In the genomic region with DNA sequence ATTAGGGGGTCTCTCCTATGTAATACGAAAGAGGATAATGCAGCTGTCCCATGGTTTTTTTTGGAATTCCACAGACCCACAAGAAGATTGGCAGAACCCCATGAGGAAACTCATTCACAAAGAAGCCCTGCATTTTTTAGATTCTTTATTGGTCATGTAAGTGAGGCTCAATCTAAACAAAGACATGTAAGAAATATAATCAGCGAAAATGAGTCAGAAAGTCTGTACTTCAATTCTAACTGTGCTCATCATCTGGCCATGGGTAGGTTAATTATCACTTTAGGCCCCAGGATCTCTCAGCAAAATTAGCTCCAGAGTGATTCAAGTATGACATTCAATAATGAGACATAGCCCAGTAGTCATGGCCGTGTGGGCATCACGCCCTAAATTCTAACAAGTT, we compare ENCODE assay signal across 31 mouse cellular contexts.
DNase-seq lines count a peak whose midpoint lies in the region; ATAC-seq and TF ChIP-seq lines count a peak whose summit lies in the region.
"Had no signal": no experiment of that assay in that cellular context is flagged by ENCODE, and none has a peak within 500 bp of the region (broad histone marks: within the 10 kb centered on the region; RNA-seq: fewer than 3 reads in every experiment).

No protein-coding gene starts in this region.

- CTCF ChIA-PET in Patski (lab: Charles Lee), result no interaction called here

- no peak overlapping the region for H3ac ChIP-seq in C2C12 (ENCODE audit: control insufficient read depth, insufficient read length, low read depth)
- H3ac ChIP-seq in myocyte (ENCODE audit: control insufficient read depth, insufficient read length), result no peak overlapping the region

- no peaks in the 10 kb centered on the region for H3K79me3 ChIP-seq in C2C12 (ENCODE audit: low read depth)

- no peaks in the 10 kb centered on the region for H3K36me3 ChIP-seq in C2C12 (ENCODE audit: control insufficient read depth, insufficient read depth)
- H3K36me3 ChIP-seq in myocyte (ENCODE audit: control insufficient read depth, insufficient read depth), result no peaks in the 10 kb centered on the region
- H3K36me3 ChIP-seq in forebrain, embryonic 14.5 days (ENCODE audit: control insufficient read depth, insufficient read depth, low read length), result no peaks in the 10 kb centered on the region
- H3K36me3 ChIP-seq: embryonic facial prominence, embryonic 12.5 days; embryonic facial prominence, embryonic 15.5 days; forebrain, embryonic 12.5 days; heart, embryonic 10.5 days; heart, embryonic 13.5 days had no signal

- in situ Hi-C loops in Patski (cut with MboI; ENCODE audit: low pct_unique_long_range_greater_than_20kb), result no loop called here

- H3K4me3 ChIP-seq in C2C12 (ENCODE audit: insufficient read depth, poor library complexity, severe bottlenecking) (no peak overlapping the region), myocyte (no peak overlapping the region)
- no peak overlapping the region for H3K4me3 ChIP-seq in forebrain, embryonic 14.5 days (ENCODE audit: low read depth, low read length)
- H3K4me3 ChIP-seq: embryonic facial prominence, embryonic 12.5 days; embryonic facial prominence, embryonic 15.5 days; erythroblast, embryonic 14.5 days; forebrain, embryonic 12.5 days; heart, adult 2 months; heart, embryonic 10.5 days; heart, embryonic 13.5 days had no signal

- H3K27me3 ChIP-seq in C2C12 (ENCODE audit: control insufficient read depth, insufficient read depth, insufficient read length) (no peaks in the 10 kb centered on the region), Patski (no peaks in the 10 kb centered on the region), myocyte (ENCODE audit: control insufficient read depth, insufficient read depth, insufficient read length) (no peaks in the 10 kb centered on the region)
- no peaks in the 10 kb centered on the region for H3K27me3 ChIP-seq in forebrain, embryonic 14.5 days (replicated peaks; ENCODE audit: control insufficient read depth, insufficient read depth, low read length)
- H3K27me3 ChIP-seq: embryonic facial prominence, embryonic 12.5 days; embryonic facial prominence, embryonic 15.5 days; forebrain, embryonic 12.5 days; heart, embryonic 13.5 days had no signal

- H3K9me3 ChIP-seq in forebrain, embryonic 14.5 days (replicated peaks; ENCODE audit: control insufficient read depth, low read length), result no peaks in the 10 kb centered on the region
- H3K9me3 ChIP-seq: embryonic facial prominence, embryonic 12.5 days; embryonic facial prominence, embryonic 15.5 days; forebrain, embryonic 12.5 days; heart, embryonic 10.5 days; heart, embryonic 13.5 days had no signal

- H3K4me2 ChIP-seq in myocyte (ENCODE audit: low read depth), result peak overlapping the region; percentile 40
- H3K4me2 ChIP-seq in forebrain, embryonic 14.5 days (ENCODE audit: low read length), result no peak overlapping the region
- H3K4me2 ChIP-seq: embryonic facial prominence, embryonic 12.5 days; embryonic facial prominence, embryonic 15.5 days; forebrain, embryonic 12.5 days; heart, embryonic 13.5 days; hindbrain, embryonic 14.5 days had no signal

- peak; percentile 65 for ATAC-seq in Patski
- ATAC-seq in forebrain, embryonic 14.5 days, result no peak
- ATAC-seq: CD4-positive, CD25-positive, alpha-beta regulatory T cell, adult 4 months; forebrain, embryonic 16.5 days; hindbrain, postnatal 0 days; inflammation-experienced regulatory T-cells, adult 6 months had no signal

- no peaks in the 10 kb centered on the region for H3K4me1 ChIP-seq in forebrain, embryonic 14.5 days (ENCODE audit: control insufficient read depth, insufficient read depth, low read length)
- H3K4me1 ChIP-seq: embryonic facial prominence, embryonic 12.5 days; embryonic facial prominence, embryonic 15.5 days; forebrain, embryonic 12.5 days; heart, embryonic 10.5 days had no signal

- no peak overlapping the region for H3K27ac ChIP-seq in forebrain, embryonic 14.5 days (ENCODE audit: low read depth, low read length)
- H3K27ac ChIP-seq: embryonic facial prominence, embryonic 12.5 days; embryonic facial prominence, embryonic 15.5 days; forebrain, embryonic 12.5 days; heart, adult 2 months; heart, embryonic 10.5 days; heart, embryonic 13.5 days; hindbrain, embryonic 14.5 days; hindbrain, postnatal 0 days had no signal

- H3K9ac ChIP-seq in forebrain, embryonic 14.5 days (ENCODE audit: low read length), result no peak overlapping the region
- H3K9ac ChIP-seq: embryonic facial prominence, embryonic 12.5 days; embryonic facial prominence, embryonic 15.5 days; forebrain, embryonic 12.5 days; heart, embryonic 13.5 days; hindbrain, embryonic 14.5 days had no signal

- no peak for TF ChIP-seq POLR2A in myocyte (IDR thresholded peaks at IDR 0.05; ENCODE audit: insufficient read length, low read depth)

- no peak for TF ChIP-seq CTCF in C2C12 (IDR thresholded peaks at IDR 0.05; ENCODE audit: control insufficient read depth, insufficient read depth, insufficient read length)
- no peak for TF ChIP-seq CTCF in Patski (IDR thresholded peaks at IDR 0.05)

- POLR2A ChIA-PET in Patski (lab: Charles Lee), result interaction anchor here (0.5 to 0.7 kb wide), 2 partner anchors 383 to 1331 kb away, joined by 3 to 5 read pairs; no protein-coding TSS in a partner anchor

- peak; percentile 14 for DNase-seq in layer of hippocampus, adult 9-11 months
- DNase-seq in layer of hippocampus, adult 18-20 months (ENCODE audit: low spot score in 2 of 2), result no peak
- peak; percentile 39 for DNase-seq in Patski (ENCODE audit: low read depth, low spot score)
- DNase-seq in ovary, postnatal 36 days (ENCODE audit: low spot score), result no peak
- no peak for DNase-seq in forebrain, embryonic 14.5 days (ENCODE audit: low spot score)
- DNase-seq: adrenal gland, postnatal 10 days; adrenal gland, postnatal 36 days; B cell, adult 2 months; cerebellum, adult 11-12 months; cerebellum, adult 8-10 months; cerebellum, postnatal 10 days; cerebellum, postnatal 36 days; embryo, embryonic 11 days; gastrocnemius, postnatal 10 days; gastrocnemius, postnatal 36 days; heart, adult 2 months; heart, postnatal 14 days; heart, postnatal 4 days had no signal

- no peaks in the 10 kb centered on the region for H3K79me2 ChIP-seq in C2C12 (ENCODE audit: control insufficient read depth, insufficient read depth)
- no peaks in the 10 kb centered on the region for H3K79me2 ChIP-seq in myocyte (ENCODE audit: control insufficient read depth, insufficient read depth)

- WGBS in forebrain, embryonic 14.5 days, result 81% methylated on average over 4 of the region's 4 CpGs

TF ChIP-seq in C2C12, 6 proteins besides CTCF, POLR2A, EP300 and RAD21:
- TF ChIP-seq MYOG (IDR thresholded peaks at IDR 0.05; ENCODE audit: control insufficient read depth, extremely low read depth, insufficient read length) (no peak), MYOD1 (IDR thresholded peaks at IDR 0.05; ENCODE audit: control insufficient read depth, insufficient read length, low read depth) (peak; percentile 46)

TF ChIP-seq in myocyte, 11 proteins besides CTCF, POLR2A, EP300 and RAD21:
- TF ChIP-seq MYOD1 (IDR thresholded peaks at IDR 0.05; ENCODE audit: control insufficient read depth in 1 of 3, insufficient read length in 2 of 3, low read depth in 2 of 3), result no peak
- no peak for TF ChIP-seq POLR2AphosphoS2 (IDR thresholded peaks at IDR 0.05; ENCODE audit: insufficient read length, low read depth)
- TF ChIP-seq REST (IDR thresholded peaks at IDR 0.05; ENCODE audit: insufficient read depth, insufficient read length), result no peak
- no peak for TF ChIP-seq MYOG (IDR thresholded peaks at IDR 0.05; ENCODE audit: control insufficient read depth in 1 of 3, insufficient read depth in 1 of 3, insufficient read length in 2 of 3, low read depth in 2 of 3)
- TF ChIP-seq CEBPB (IDR thresholded peaks at IDR 0.05; ENCODE audit: insufficient read depth, poor library complexity, severe bottlenecking), result no peak
- TF ChIP-seq TCF3 (IDR thresholded peaks at IDR 0.05; ENCODE audit: insufficient read length, low read depth), result no peak
- TF ChIP-seq USF1 (IDR thresholded peaks at IDR 0.05; ENCODE audit: low read depth), result no peak
- TF ChIP-seq SRF (IDR thresholded peaks at IDR 0.05; ENCODE audit: control insufficient read depth, insufficient read length, low read depth), result no peak
- TF ChIP-seq E2F4 (IDR thresholded peaks at IDR 0.05; ENCODE audit: insufficient read depth), result no peak
- TF ChIP-seq TCF12 (IDR thresholded peaks at IDR 0.05; ENCODE audit: insufficient read depth, poor library complexity, severe bottlenecking), result no peak

Comparison
In these comparisons a context has a peak if more than half of its experiments do, and no peak if none do; other contexts are left out.
1. DNase-seq: peak in layer of hippocampus, adult 9-11 months (single experiment) and Patski (single experiment); none in layer of hippocampus, adult 18-20 months (0 of 2), ovary, postnatal 36 days (single experiment) and forebrain, embryonic 14.5 days (single experiment).